Mouse (Mus musculus) olfactory bulb, adult 2 months (tissue): ENCODE results near the gene Fndc7.

Experiments used
- CTCF ChIP-seq: fragments of 200-500 bp; IDR thresholded peaks from 2 replicates; pipeline ENCODE4 v1.5.1; 2012; ENCODE audit warnings: low read depth, mild to moderate bottlenecking, low read length, moderate library complexity; ENCODE audit not compliant: insufficient read depth
- POLR2A ChIP-seq: fragments of 200-500 bp; IDR thresholded peaks from 2 replicates; pipeline ENCODE4 v1.6.1; 2012; ENCODE audit warnings: mild to moderate bottlenecking, low read depth, low read length, moderate library complexity; ENCODE audit not compliant: insufficient read depth

- TF ChIP-seq POLR2A (no peak), CTCF (no peak)
Observed at GRCm38 (mm10) chr3:108883067-108883466, 6.7 kb downstream of the Fndc7 start.
